Mouse (Mus musculus) small intestine, adult 2 months (tissue): ENCODE data around the gene Wfikkn2.

Experiments
- CTCF ChIP-seq: fragments of 200-500 bp; IDR thresholded peaks from 2 replicates; pipeline ENCODE4 v1.5.1; 2012; ENCODE audit warnings: low read depth, mild to moderate bottlenecking, control low read depth, inconsistent platforms, low read length, moderate library complexity, mixed read lengths; ENCODE audit not compliant: insufficient replicate concordance, insufficient read length; ENCODE audit errors: extremely low read depth
- POLR2A ChIP-seq: fragments of 200-500 bp; IDR thresholded peaks from 2 replicates; pipeline ENCODE4 v1.6.1; 2012; ENCODE audit warnings: low read depth, mild to moderate bottlenecking, control low read depth, inconsistent platforms, low read length, moderate library complexity

GRCm38 (mm10) chr11:94274206-94274867 lies 28.5 kb upstream of the Wfikkn2 start:
- TF ChIP-seq CTCF: no peak
- TF ChIP-seq POLR2A: no peak
